Mouse (Mus musculus) small intestine, adult 2 months (tissue): ENCODE measurements around the gene Bicd2.

Experiments
- CTCF ChIP-seq: fragments of 200-500 bp; IDR thresholded peaks from 2 replicates; pipeline ENCODE4 v1.5.1; 2012; ENCODE audit warnings: low read depth, mild to moderate bottlenecking, control low read depth, inconsistent platforms, low read length, moderate library complexity, mixed read lengths; ENCODE audit not compliant: insufficient replicate concordance, insufficient read length; ENCODE audit errors: extremely low read depth
- POLR2A ChIP-seq: fragments of 200-500 bp; IDR thresholded peaks from 2 replicates; pipeline ENCODE4 v1.6.1; 2012; ENCODE audit warnings: low read depth, mild to moderate bottlenecking, control low read depth, inconsistent platforms, low read length, moderate library complexity

GRCm38 (mm10) chr13:49377608-49378007 lies 36.2 kb downstream of the Bicd2 start:
- no peak for TF ChIP-seq CTCF
- TF ChIP-seq POLR2A, result no peak
